Mouse (Mus musculus) heart, adult 8-10 months (tissue): ENCODE measurements around the gene Nepn. TPM values are rescaled to one million over a fixed set of nuclear protein-coding genes. Genes with fewer than 3 reads are reported as not detected.

ENCODE experiments used
- DNase-seq: peaks from one replicate; pipeline ENCODE4 v3.0.0; 2022; ENCODE audit warnings: low spot score
- total RNA-seq, 4 experiments: library from RNA; stranded (reverse); gene quantifications; 2 replicates each; pipeline ENCODE4 v1.2.4; 2022

Nepn gene
- total RNA-seq, 4 experiments from 2014 or later, result 0.28 to 0.80 (median 0.49) TPM

- no peak for DNase-seq
These were observed 16.4 kb downstream of the Nepn start for GRCm38 (mm10) chr10:52405160-52405559.

- DNase-seq, result no peak
These were observed 18.8 kb downstream of the Nepn start for GRCm38 (mm10) chr10:52407526-52407925.

- DNase-seq, result no peak
These were observed 26.2 kb downstream of the Nepn start for GRCm38 (mm10) chr10:52415020-52415419.

DNA sequence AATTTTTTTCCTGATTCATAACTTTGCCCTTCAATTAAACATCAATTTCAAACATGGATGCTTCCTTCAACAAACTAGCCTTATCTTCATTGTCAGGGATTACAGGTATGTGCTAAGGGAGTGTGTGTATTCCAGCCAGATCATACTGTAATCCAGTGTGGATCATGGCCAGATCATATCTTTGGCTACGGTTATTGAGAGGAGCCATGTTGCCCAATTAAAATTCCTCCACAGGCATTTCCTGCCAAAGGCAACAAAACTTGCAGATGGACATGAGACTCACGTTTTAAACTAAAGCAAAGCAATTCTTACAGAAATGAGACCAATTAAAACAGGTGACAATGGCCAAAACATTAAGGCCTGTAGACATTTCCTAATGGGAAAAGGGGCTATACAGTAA lies 27.7 kb downstream of the Nepn start:
- DNase-seq, result peak; percentile 37

DNA sequence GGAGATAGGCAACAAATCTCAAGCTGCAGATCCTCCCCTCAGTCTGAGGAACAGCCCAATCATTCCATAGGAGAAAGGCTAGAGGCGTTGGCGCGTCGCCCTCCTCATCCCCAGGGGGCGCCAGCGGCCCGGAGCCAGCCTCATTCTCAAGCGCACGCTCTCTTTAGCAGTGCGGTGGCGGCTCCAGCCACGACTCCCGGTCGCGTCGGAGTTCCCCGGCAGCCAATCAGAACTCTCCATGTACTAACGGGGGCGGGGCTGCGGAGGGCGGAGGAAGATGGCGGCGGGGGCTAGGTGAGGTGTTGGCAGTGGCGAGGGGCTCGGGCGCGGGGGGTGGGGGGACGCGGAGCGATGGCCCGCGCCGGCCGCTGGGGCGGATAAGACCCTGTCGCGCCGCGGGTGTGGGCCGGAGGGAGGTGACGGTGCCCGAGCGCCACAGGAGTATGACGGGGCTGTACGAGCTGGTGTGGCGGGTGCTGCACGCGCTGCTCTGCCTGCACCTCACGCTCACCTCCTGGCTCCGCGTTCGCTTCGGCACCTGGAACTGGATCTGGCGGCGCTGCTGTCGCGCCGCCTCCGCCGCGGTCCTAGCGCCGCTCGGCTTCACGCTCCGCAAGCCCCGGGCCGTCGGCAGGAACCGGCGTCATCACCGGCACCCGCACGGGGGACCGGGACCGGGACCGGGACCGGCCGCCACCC lies 28.7 kb downstream of the Nepn start, which contains the start of gene Nus1:
Gene Nus1, plus strand, starts transcription at position 249 of the 699 bp plus-strand sequence.
- peak; percentile 95 for DNase-seq

GRCm38 (mm10) chr10:52417998-52418860 lies 29.5 kb downstream of the Nepn start:
- no peak for DNase-seq

- no peak for DNase-seq
These were observed 30.2 kb downstream of the Nepn start for GRCm38 (mm10) chr10:52418931-52419330.

GRCm38 (mm10) chr10:52419402-52419801 lies 30.6 kb downstream of the Nepn start:
- DNase-seq, result peak; percentile 55

DNA sequence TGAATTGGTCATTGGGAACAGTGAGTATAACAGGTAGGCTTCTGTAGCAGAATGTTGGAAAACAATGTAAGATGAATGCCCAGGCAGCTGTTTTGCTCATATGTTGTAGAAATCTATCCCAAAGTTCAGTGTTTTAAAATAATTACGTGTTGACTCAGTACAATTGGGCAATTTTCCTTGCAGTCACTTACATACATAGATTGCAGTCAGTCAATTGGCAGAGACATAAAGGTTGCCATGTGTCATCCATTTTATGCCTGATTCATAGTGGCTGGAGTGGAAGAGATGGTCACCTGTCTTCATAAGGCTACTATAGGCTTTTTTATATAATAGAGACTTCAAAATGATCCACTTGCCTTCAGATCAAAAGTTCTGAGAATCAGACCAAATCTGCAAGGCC lies 31.8 kb downstream of the Nepn start:
- DNase-seq, result no peak

GRCm38 (mm10) chr10:52421716-52422115 lies 32.9 kb downstream of the Nepn start:
- DNase-seq, result peak; percentile 27

- DNase-seq, result no peak
These were observed 34.3 kb downstream of the Nepn start for GRCm38 (mm10) chr10:52423097-52423496.

DNA sequence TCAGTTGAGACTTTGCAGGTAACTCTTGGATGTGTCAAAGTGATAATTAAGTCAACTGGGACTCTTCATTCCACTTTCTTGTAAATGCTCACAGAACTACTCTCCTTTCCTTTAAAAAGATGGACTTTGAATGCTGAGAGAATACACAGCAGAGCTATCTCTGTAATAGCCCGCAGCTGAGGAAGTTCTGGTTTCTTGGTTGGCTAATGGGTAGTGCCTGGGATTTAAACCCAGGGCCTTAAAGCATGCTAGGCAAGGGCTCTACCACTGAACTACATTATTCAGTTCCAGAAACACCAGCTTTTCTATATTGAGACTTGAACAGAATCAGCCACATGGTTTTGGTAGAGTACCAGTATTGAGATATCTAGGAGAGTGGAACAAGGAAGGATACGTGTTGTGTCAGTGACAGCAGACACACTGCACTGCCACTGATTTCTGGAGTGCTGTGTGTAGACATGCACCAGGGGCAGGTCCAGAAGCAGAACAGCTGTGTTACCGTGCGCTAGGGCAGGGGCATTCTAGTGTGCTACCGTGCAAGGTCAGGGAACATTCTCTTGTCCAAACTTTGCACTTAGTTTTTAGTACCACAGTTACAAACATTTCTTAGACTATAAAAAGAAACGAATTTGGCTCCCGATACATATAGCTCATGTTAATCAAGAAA lies 37.7 kb downstream of the Nepn start:
- DNase-seq, result no peak

DNA sequence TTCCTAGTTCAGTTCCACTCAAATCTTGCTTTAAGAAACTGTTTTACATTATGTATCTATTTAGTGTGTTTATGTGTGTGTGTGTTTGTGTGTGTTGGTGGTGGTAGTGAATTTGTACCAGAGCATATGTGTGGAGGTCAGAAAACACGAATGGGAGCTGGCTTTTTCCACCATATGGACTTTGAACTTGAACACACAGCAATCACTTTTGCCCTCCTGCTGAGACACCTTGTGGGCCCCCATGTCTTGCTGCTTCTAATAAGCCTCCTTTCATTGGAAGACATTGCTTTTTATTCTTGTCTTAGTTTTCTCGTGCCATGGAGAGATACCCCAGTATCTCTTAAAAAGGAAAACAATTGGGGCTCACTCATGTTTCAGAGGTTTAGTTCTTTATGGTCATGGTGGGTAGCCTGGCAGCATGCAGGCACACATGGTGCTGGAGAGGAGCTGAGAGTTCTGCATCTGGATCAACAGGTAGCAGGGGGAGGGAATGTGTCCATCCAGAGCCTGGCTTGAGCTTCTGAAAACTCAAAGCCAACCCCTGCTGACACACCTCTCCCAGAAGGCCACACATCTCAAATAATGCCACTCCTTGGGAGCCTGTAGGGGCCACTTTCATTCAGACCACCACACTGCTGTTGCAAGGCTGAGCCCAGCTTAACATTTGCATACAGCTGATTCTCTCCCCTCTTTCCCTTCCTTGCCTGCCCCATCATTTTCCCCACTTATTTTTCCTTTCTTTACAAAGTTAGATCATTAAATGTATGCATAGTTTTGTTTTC lies 39.1 kb downstream of the Nepn start:
- no peak for DNase-seq

DNA sequence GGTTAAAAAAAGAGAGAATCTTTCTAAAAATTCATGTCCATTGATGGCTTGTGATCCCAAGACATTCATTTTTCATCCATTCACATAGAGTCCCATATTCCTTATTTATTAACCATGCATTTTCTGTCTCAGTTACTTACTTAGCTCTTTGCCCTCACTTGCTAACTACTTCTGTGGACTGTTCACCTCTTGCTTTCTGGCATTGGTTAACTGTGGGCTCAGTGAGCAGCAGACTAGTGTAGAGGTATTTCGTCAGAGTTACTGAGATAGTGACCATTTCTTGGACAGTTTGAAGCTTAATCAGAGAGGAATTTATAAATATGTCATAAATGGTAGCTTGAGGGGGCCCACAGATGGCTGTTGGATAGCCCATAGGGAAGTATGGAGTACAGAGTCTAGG lies 42.2 kb downstream of the Nepn start:
- DNase-seq, result no peak

DNA sequence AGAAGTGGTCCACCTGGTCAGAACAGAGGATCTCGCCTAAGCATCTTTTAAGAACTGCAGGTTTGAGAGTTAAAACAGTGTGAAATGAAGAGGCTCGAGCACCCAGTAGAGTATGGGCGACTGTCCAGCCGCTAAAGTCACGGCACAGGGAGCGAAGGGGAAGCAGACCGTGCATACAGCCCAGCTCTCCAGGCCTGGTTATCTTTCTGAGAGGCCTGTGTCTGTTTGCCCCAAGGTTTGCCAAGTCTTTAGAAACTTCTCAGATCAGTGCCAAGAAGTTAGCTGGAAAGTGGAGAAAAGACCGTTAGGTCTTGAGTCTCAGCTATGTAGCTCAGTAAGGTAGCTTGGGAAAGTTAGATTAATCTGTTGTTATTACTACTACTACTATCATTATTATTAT lies 46.1 kb downstream of the Nepn start:
- no peak for DNase-seq

Other genes starting within 250 kb of the Nepn start
- under 1 TPM in 1 of 4 experiments, not detected in 3; 0.03 TPM for gene Ros1, start 193.7 kb upstream of the Nepn start, total RNA-seq
- gene Dcbld1, start 155.4 kb upstream of the Nepn start, total RNA-seq, result 1 to 10 TPM; 3.4 to 4.4 (median 4.0) TPM
- gene Gm26741, start 30.2 kb upstream of the Nepn start, total RNA-seq, result not detected
- 10 to 100 TPM; 10.8 to 12.2 (median 11.1) TPM for gene Gopc, start 6.8 kb upstream of the Nepn start, total RNA-seq
- gene Nus1, start 28.6 kb downstream of the Nepn start, total RNA-seq, result 10 to 100 TPM; 30.4 to 43.0 (median 36.2) TPM